Mouse (Mus musculus): ENCODE data around the gene Rapgef2. TPM values are rescaled to one million over a fixed set of nuclear protein-coding genes. Genes with fewer than 3 reads are reported as not detected.

The Rapgef2 gene
- total RNA-seq, 2 experiments from 2014 or later: 40.2 to 51.6 TPM

GRCm38 (mm10) chr3:79285097-79285675 lies 1.1 kb downstream of the Rapgef2 start:
- peak; percentile 24 to 30 for DNase-seq
- intact Hi-C loops (cut with DNase I): loop anchor here (5.0 kb wide), 2 partner anchors 207 to 302 kb away; no protein-coding TSS in a partner anchor

GRCm38 (mm10) chr3:79283976-79284375 lies 2.3 kb downstream of the Rapgef2 start:
- no peak for DNase-seq
- intact Hi-C loops (cut with DNase I): loop anchor here (5.0 kb wide), 1 partner anchor 37 kb away; no protein-coding TSS in a partner anchor

DNA sequence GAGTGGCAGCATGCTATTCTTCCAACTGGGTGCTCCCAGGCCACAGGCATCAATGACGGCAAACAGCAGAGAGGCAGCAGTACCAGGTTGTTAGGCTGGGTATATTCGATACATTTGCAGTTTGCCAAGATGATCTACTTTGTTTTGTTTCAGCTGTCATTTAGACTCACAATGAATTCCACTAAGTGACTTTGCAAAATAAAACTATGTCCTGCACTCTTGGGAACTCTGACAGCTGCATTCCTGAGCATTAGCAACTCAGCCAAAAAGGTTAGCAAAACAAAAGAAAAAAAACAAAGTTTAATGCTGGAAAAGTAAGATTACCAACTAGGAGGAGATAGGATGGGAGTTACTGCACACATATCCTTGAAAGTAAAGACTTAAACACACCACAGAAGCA lies 3.3 kb downstream of the Rapgef2 start:
- DNase-seq: peak in 1 of 2 experiments; percentile 21
- intact Hi-C loops (cut with DNase I): loop anchor here (5.0 kb wide), 1 partner anchor 36 kb away; no protein-coding TSS in a partner anchor

DNA sequence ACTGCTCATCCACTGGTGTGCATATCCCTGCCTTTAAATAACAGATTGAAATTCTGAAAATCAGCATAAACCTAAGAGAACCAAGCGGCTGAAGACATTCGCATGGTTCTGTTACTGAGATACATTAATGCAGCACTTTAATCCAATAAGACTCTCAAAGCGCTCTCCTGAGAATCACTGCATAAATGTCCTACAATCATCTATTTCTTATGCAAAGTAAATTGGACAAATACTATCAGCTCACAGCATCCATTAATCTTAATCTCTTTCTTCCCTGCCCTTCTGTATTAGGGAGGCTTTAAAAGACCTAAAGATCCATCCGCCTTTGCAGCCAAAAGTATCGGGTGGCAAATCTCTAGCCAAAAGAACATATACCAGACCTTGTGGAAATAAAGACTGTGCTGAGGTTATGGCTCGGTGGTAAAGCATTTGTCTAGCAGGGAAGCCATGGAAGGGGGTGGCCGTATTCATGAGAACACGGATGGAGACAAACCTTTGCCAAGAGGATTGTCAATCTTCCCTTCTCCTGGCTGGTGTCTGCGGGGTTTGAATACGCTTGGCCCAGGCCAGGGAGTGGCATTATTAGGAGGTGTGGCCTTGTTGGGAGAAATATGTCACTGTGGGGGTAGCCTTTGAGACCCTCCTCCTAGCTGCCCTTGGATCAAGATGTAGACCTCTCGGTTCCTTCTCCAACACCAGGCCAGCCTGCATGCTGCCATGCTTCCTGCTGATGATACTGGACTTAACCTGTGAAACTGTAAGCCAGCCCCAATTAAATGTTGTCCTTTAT lies 10.3 kb downstream of the Rapgef2 start:
- intact Hi-C loops (cut with DNase I): no loop called here
- no peak for DNase-seq

DNA sequence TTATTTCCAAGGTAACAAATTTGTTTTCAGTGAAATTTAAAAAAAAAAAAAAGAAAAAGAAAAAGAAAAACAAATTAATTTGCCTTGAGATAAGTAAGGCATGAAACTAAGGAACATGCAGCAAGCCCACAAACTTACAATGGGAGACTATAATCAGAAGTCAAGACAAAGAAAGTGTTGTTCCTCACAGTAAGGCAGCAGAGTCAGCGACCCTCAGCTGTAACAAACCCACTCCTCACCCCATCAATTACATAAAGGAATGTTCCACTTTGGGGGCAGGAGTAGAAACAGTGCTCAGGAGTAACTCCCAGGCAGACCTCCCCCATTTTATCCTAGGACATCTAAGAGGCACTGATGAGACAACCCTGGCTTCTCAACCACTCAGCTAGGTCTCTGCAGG lies 13.0 kb downstream of the Rapgef2 start:
- intact Hi-C loops (cut with DNase I): no loop called here
- DNase-seq: no peak

- intact Hi-C loops (cut with DNase I): no loop called here
- no peak for DNase-seq
These were observed 13.4 kb downstream of the Rapgef2 start for GRCm38 (mm10) chr3:79272939-79273338.

- intact Hi-C loops (cut with DNase I): no loop called here
- DNase-seq: no peak
These were observed 15.2 kb downstream of the Rapgef2 start for GRCm38 (mm10) chr3:79270980-79271555.

DNA sequence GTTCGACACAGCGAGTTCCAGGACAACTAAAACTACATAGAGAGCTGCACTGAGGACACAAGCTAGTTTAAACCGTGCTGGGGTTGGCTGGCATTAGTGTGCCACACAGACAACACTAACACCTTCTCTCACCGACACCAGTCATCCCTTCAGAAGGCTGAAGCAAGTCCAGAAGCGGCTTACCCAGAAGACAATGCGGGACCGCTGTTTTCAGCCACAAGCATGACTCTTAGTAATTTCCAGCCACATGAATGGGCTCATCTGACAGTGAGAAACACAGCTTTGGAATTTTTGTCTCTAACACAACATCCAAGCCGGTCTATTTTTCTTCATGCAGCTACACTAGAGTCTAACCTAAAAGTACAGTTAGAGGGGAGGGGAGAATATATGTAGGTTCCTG lies 16.4 kb downstream of the Rapgef2 start:
- no peak for DNase-seq
- intact Hi-C loops (cut with DNase I): no loop called here

DNA sequence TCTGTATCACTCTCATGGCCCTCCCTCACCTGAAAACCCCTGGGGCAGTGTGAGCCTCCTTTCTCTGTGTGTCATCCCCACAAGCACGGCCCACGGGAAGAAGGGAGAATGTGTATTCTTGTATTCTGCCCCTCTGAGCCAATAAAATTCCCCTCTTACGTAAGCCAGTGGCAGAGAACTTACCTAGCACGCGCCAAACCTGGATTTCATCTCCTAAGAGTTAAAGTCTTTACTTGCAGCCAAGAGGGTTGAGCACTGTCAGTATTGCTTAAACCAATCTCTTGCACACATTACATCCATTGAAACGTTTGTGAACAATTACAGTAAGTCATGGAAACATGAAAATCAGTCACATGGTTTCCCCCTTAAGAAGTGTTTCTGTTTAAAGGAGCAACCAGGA lies 19.3 kb downstream of the Rapgef2 start:
- DNase-seq: no peak
- intact Hi-C loops (cut with DNase I): no loop called here

GRCm38 (mm10) chr3:79261816-79262316 lies 24.5 kb downstream of the Rapgef2 start:
- intact Hi-C loops (cut with DNase I): no loop called here
- peak in 1 of 2 experiments; percentile 34 for DNase-seq

DNA sequence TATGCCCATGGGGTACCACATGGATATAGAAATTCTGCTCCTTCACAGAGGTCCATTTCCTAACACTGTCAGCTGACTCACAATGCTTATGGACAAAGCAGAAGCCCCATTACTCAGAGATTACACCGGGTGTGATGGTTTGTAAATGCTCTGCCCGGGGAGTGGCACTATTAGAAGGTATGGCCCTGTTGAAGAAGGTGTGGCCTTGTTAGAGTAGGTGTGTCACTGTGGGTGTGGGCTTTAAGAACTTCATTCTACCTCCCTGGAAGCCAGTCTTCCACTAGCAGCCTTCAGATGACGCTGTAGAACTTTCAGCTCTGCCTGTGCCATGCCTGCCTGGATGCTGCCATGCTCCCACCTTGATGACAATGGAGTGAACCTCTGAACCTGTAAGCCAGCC lies 32.3 kb downstream of the Rapgef2 start:
- intact Hi-C loops (cut with DNase I): no loop called here
- no peak for DNase-seq

- DNase-seq: no peak
- intact Hi-C loops (cut with DNase I): no loop called here
These were observed 32.9 kb downstream of the Rapgef2 start for GRCm38 (mm10) chr3:79253416-79253815.

GRCm38 (mm10) chr3:79252921-79253394 lies 33.4 kb downstream of the Rapgef2 start:
- intact Hi-C loops (cut with DNase I): no loop called here
- DNase-seq: peak in 1 of 2 experiments; percentile 45

GRCm38 (mm10) chr3:79249955-79250354 lies 36.4 kb downstream of the Rapgef2 start:
- DNase-seq: no peak
- intact Hi-C loops (cut with DNase I): loop anchor here (5.0 kb wide), 1 partner anchor 32 kb away; no protein-coding TSS in a partner anchor

GRCm38 (mm10) chr3:79248659-79249235 lies 37.6 kb downstream of the Rapgef2 start:
- intact Hi-C loops (cut with DNase I): loop anchor here (5.0 kb wide), 1 partner anchor 34 kb away; no protein-coding TSS in a partner anchor
- DNase-seq: no peak

GRCm38 (mm10) chr3:79248208-79248607 lies 38.1 kb downstream of the Rapgef2 start:
- intact Hi-C loops (cut with DNase I): loop anchor here (5.0 kb wide), 1 partner anchor 34 kb away; no protein-coding TSS in a partner anchor
- DNase-seq: no peak

DNA sequence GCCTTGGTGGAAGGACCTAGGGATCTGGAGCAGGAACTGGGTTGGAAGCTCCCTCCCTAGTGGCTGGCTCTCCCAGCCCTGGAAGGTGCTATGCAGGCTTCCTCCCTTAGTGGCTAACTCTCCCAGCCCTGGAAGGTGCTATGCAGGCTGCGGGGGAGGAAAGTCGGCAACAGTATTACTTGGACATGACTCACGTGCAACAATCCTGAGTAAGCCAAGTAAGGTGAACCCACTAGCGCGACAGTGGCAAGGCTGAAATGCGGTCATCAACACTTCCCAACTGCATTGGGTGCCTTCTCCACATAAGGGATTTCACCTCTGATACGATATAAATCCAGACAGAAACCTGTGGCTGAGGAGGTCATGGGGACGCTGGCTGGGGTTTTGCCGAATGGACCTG lies 42.0 kb downstream of the Rapgef2 start:
- intact Hi-C loops (cut with DNase I): no loop called here
- DNase-seq: peak; percentile 47 to 57

DNA sequence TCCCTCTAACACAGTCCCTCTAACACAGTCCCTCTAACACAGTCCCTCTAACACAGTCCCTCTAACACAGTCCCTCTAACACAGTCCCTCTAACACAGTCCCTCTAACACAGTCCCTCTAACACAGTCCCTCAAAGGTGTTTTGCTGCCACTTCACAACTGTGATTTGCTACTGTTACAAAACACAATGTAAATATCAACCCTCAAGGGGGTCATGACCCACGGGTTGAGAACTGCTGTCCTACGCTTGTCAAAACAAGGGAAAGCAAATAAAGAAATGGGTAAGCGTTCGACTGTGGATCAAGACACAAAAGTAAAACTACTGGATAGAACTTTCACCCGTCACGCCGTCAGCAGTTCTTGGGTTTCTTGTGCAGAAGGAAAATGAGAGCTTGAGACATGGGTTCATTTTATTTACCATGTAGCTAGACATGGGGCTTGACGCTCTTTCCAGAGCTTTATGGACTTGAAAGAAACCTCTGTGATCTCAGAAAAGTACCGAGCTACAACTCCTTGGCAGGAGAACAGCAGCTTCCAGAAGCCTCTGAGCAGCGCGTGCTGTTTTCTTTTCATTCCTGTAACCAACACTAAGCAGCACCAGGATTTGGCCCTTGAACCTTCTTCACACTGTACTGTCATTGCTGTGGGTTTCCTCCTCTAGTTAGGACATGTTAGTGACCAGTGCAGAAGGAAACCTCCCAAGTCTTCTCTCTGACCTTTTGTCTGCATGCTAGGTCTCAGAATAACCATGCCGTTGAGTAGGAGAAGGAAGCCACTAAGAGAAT lies 43.2 kb downstream of the Rapgef2 start:
- intact Hi-C loops (cut with DNase I): no loop called here

GRCm38 (mm10) chr3:79242298-79242697 lies 44.0 kb downstream of the Rapgef2 start:
- no peak for DNase-seq
- intact Hi-C loops (cut with DNase I): no loop called here

More for the DNA sequence above, 43.2 kb downstream of the Rapgef2 start:
- DNase-seq: no peak

GRCm38 (mm10) chr3:79239066-79239462 lies 47.3 kb downstream of the Rapgef2 start:
- DNase-seq: no peak
- intact Hi-C loops (cut with DNase I): no loop called here
